Mouse (Mus musculus) mouse embryonic stem cell (cell line): Measurements from ENCODE around the gene Trem3.

Source experiments
- in situ Hi-C, 2 experiments: fragments of 300-500 bp; cut with MboI; formaldehyde crosslinking; loops; 1 replicate in 1 of 2; 3 replicates in 1 of 2; pipeline ENCODE4 v1.14.3; 2019 to 2020; ENCODE audit warnings: low sequenced_read_pairs in 2 of 2, low pct_unique_long_range_greater_than_20kb in 1 of 2, mixed read lengths in 1 of 2; ENCODE audit not compliant: unreplicated experiment in 1 of 2

The Trem3 gene

DNA sequence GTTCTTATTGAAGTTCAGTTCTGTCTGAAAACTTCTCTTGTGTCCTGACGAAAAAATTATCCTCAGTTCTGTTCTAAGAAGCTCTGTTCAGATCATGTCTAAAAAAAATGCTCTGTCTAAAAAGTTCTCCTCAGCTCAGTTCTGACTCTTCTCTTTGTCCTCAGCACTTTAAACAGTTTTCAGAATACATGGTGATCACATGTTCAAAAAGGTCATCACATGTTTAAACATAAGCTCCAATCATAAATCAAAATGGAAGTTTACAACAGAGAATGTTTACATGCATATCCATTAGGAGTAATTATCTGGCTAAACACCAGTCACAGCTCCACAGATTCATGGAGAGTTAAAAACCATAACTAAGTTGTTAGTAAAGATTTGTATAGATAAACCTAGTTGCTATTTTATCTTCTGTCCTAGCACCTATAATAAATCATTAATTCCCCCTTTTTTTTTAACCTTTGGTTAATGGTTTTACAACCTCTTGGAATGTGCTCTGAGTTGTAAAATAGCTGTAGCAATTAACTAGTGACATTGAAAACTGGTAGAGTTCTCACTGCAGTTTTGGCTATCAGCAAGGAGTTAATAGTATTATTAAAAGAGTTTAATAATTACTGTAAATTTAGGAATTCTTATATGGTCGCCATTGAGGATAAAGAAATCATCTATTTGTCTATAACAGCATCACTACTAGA, 19.2 kb downstream of the Trem3 start:
- in situ Hi-C loops = no loop called here

DNA sequence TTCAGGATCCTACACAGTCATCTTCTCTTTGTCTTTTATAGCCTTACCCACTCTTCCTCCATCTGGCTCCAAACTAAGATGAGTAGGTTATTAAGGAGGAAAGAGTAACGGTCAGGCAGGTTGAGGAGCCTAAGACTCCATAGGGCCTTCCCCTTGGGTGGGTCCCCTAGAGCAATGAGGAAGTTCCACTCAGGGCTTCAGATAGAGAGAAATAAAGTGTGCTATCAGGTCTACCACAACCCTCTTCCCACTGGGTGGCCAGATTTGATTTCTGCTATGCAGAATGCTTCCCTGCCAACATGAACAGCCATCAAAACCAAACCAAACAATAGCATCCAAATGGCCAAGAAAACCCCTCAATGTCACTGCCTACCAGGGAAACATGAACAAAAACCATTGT, 20.0 kb downstream of the Trem3 start:
- in situ Hi-C loops = no loop called here

DNA sequence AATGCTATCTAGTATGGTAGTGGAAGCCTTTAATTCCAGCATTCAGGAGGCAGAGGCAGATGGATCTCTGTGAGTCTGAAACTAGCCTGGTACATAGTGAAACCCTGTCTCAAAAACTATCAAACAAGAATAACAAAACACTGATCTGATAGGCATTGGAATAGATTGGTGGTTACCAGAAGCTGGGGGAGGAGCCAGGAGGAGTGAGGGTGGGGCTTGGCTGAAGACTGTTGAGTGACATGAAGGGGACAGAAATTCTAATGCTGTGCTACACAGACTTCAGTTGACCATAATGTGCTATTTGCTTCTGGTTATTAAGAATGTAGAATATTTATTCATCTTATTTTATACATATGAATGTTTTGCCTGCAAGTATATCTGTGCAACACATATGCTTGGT, 20.7 kb downstream of the Trem3 start:
- in situ Hi-C loops = no loop called here

DNA sequence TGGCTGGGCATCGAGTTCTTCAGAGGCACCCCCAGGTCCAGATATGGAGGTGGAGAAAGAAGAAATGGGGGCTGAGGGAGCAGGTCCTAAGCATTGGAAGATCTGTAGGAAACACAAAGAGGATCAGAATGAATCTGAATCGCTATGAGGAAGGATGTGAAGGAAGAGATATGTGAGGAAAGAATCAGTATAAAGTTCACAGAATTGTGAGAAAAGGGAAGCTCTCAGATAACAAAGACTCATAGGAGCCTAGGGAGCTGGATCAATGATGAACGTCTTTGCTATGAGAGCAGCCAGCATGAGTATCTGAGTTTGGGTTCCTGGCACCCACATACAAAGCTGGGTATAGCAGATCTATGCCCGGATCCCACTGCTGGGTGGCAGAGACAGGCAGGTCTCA, 22.3 kb downstream of the Trem3 start:
- in situ Hi-C loops = no loop called here

DNA sequence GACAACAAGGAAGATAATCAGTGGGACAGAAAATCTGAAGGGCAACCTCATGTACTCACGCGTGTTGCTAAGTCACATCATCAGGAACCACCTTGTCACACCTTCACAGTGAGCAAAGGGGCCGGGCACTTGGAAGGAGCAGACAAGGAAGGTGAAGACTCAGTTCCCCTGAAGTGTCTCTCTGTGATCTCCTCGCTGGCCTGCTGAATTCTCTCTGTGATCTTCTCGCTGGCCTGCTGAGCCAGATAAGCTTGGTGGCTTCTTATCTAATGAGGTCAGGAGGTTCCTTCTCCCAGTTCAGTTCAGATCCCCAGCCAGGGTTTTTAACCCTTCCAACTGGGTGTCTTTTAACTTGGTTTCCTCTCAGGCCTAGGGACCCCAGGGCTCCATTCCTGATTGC, 24.6 kb downstream of the Trem3 start:
- in situ Hi-C loops = no loop called here

DNA sequence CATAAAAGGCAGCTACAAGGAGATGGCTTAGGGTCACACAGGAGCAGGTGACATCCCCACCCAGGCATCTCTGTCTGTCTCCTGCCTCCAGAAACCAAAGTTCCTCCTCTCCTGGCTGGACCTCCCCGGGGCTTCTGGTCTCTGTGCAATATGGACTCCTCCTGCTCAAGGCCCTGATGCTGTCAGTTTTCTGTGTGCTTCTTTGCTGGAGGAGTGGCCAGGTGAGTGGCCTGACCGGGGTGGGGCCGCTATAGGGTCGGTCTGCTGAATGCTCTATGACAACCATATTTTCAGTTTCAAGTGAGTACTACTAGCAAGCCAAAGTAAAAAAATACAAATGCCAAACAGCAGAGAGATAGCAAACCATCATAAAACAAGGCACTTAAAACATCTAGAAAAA, 25.0 kb downstream of the Trem3 start:
- in situ Hi-C loops = no loop called here

DNA sequence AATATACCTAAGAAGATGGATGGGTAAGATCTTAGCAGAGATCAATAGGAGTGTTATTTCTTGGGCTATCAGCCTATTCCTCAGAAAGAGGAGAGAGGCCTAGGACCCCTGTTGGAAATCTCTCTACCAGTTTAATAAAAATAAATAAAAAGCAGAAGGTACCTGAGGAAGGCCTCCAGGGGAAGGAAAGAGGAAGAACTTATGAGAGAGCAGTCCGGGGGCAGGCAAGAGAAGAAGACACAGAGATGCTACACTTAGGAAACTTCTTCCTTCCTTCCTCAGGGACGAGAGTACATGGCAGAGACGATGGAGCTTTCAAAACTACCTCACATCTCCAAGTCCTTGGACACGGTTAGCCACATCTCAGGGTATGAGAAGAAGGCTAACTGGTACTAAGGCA, 26.5 kb downstream of the Trem3 start:
- in situ Hi-C loops = no loop called here

DNA sequence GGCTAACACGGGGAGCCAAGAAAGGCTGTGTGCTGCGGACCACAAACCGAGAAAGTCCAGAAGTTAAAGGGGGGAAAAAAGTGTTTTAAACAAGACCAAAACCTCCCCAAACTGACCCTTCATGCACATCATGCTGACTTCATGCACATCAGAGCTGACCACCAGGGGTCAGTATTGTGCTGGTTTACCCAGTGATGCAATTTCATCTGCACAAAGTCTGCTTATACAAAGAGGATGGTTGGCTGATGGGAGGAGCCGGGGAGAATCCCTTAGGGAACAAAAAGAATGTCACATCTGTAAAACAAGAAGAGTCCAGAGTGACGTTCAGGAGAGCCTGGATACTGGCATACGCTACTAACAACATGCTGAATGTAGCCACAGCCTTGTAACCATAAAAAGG, 27.3 kb downstream of the Trem3 start:
- in situ Hi-C loops = no loop called here

DNA sequence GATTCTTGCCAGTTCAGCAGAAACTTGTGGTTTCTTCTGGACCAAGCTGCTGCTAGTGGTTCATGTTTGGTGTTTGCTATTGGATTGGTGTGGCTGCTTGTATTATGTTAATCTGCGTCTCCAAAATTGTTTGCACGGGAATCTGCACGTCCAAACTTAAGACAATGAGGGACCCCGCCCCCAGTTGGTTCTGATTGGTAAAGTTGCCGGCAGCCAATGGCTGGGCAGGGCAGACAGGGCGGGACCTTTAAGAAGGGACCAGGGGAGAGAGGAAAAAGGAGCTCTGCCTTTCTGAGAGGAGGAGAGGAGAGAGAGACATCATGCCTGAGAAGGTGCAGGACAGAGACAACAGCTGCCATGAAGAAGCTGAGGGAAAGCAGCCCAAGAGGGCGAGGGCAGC, 28.2 kb downstream of the Trem3 start:
- in situ Hi-C loops = no loop called here

DNA sequence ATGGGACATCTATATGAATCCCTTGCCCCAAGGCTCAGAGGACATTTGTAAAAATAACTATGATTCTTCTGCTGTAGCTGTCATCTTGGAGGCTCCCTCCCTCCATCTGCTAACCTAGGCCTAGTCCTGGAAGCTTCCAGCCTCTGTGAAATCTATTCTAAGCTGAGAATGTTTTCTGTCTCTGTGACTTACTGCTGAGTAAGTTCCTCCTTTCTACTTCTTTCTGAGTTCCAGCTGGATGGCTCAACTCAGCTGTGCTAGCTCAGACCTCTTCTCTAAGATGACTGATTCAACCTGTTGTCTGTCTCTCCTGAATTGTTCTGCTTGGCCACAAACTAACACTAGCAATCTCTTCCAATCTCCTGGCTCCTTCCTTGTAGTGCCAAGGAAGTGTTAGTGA, 30.8 kb downstream of the Trem3 start:
- in situ Hi-C loops = no loop called here

DNA sequence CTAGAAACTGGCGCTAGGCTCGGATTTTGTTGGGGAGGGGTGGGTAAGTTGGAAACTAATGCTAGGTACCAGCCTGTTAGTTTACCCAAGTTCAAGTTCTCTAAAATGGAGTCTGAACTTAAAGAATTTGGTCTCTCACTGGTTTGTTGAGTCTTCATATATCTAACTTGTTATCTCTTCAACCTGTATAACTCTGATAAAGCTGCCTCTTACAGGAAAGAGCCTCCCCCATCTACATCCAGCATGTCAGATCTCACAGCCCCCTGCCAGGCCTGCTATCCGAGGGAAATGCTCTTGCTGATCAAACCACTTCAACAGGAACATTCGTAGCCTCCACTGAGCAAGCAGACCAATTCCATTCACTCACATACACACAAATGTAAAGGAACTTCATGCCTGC, 31.4 kb downstream of the Trem3 start:
- in situ Hi-C loops = no loop called here

DNA sequence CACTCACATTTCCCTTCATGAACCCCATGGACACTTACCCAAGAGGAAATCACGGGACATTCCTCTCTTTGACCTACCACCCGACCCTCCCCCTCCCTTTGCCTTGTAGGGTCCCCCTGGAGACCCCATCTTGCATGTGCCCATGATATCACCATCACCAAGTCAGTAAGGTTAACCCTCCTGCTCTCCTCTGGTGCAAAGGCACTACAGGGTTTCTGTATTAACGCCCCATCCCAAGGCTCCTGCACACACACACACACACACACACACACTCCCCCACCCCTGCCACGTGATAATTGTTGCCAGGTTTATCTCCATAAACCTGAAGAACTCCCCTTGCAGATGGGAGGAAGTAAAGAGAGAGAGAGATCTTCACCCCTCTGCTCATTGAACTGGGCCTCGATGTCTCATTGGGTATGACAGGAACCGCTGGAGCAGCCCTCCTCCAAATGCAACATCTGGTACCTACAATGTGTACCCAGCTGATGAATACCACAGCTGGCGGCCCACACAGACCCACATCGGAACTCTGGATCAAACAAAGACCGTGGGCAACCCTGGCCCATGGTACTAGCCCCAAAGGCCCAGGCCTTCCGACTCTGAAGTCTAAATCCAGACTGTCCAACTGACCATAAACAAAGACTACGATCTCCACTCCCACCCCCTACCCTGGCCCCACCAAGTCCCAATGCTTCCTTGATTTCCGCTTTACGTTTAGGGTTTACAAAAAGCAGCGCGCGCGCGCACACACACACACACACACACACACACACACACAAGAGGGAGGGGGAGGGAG, 33.6 kb downstream of the Trem3 start:
- in situ Hi-C loops = no loop called here

DNA sequence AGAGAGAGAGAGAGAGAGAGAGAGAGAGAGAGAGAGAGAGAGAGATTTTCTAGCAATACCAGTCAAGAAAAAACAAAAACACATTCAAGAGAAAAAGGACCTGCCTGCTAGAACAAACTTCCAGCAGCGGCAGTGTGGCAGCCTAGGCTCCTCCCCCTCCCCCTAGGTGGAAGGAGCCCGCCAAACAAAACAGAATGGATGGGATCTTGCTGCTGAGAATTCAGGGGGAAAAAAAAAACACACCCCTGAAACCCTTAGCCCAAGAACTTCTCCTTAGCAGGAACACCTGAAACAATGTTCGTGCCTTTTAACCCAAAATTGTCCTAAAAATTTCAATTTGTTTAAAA, 34.1 kb downstream of the Trem3 start:
- in situ Hi-C loops = no loop called here

DNA sequence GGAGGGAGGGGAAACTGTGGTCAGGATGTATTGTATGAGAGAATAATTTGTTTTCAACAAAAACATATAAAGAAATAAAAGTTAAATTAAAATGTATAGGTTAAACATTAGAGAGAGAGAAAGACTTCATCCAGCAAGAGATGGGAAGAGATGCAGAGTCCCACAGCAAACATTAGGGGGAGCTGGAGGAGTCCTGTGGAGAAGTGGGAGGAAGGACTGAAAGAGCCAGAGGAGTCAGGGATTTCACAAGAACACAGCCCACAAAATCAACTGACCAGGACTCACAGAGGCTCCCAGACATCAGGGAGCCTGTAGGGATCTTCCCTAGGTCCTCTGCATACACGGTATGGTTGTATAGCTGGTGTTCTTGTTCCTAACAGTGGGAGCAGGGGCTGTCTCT, 39.2 kb downstream of the Trem3 start:
- in situ Hi-C loops = no loop called here

DNA sequence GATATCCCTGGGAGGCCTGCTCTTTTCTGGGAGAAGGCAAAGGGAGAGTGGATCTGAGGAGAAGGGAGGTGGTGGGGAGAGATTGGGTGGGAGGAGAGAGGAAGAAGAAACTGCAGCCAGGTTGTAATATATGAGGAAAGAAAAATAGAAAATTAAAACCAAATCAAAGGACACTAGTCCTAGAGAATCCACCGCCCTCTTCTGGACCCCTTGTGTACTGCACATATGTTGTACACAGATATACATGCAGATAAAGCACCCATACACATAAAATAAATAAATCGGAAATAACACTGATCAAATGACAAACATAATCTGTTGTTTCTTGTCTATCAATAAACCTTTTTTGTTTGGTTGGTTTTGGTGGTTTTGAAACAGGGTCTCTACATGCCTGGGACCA, 39.7 kb downstream of the Trem3 start:
- in situ Hi-C loops = no loop called here

DNA sequence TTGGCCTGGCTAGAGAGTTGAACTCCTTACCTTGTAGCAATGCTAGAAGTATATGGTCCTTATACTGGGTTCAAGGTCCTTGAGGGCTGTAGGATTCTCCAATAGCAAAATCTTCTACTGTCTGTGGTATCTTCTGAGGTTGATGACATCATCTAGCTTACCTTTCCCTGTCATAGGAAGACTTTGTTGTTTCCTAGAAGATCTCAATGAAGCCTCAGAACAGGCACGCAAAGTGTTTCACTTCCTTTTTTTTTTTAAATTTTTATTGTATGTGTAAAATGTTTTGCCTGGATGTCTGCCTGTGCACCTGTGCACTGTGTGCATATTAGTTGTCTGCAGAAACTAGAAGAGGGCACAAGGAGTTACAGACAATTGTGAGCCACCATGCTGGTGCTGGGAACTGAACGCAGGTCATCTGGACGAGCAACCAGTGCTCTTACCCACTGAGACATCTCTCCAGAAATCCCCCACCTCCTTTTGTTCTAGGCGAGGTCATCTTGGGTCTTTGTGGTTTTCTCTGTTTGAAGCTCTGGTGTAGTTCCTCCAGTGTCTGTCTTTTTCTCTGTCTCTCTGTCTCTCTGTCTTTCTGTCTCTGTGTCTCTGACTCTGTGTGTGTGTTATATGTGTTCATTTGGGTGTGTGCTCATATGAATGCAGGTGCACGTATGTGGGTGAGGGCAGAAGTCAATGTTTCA, 46.1 kb downstream of the Trem3 start:
- in situ Hi-C loops = no loop called here

DNA sequence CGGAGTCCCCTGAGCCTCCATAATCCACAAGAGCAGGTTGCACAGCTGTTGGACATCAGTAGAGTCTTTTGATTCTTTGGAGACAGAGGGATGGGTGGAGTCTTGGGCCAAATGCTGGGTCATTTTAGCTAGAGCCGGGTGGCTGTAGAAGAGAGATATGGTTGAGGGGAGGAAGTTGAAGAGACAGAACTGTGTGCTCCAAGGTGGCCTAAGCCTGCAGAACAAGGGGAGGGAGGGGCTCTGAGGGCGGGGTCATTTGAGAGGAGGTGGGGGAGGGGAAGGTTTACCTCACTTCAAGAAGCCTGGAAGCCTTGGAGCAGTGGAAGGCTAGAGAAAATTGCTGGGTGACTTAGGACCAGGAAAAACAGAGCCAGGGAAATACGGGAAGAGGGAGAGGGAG, 51.6 kb downstream of the Trem3 start, which contains the start of gene Treml2:
Gene Treml2 (plus strand): TSS at position 296 of the 400 bp plus-strand sequence.
- in situ Hi-C loops = no loop called here

DNA sequence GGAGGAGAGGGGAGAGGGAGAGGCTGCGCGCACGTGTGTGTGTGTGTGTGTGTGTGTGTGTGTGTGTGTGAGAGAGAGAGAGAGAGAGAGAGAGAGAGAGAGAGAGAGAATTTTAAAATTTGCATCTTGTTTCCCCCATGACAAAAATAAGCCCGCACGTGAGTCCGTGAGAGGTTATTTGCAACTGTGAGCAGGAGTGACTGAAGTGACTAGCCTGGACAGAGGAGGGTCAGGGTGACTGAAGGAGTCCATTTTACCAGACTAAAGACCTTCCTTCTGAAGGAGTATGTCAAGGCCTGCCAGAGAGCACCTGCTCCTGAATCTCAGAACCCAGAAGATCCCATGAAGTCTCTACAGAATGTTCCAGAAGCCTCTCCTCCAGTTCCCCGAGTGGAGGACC, 52.2 kb downstream of the Trem3 start:
- in situ Hi-C loops = loop anchor here in 1 of 2 experiments (25.0 kb wide), 1 partner anchor 462 kb away; the partner anchor contains the start of gene Mdfi

DNA sequence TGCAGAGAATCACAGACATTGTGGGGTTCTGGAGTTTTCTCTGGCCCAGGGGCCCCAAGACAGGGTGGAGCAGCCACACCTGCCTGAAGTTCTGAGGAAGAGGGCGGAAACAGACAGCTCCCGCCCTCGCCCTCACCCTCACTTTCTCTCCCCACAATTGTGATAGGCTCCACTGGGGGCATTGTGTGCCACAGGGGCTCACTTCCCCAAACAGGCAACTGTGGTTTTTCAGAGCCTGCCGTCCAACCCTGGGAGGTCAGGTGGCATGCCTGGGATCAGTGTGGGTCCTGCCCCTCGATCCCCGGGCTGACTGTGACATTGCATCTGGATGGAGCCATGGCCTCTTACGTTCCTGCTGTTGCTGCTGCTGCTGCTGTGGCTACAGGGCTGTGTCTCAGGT, 52.6 kb downstream of the Trem3 start:
- in situ Hi-C loops = loop anchor here in 1 of 2 experiments (25.0 kb wide), 1 partner anchor 463 kb away; the partner anchor contains the start of gene Mdfi
